Mouse (Mus musculus): Measurements from ENCODE around the gene Rpl10a. TPM values are rescaled to one million over a fixed set of nuclear protein-coding genes. Genes with fewer than 3 reads are reported as not detected.
"Not testable (repeated sequence)": the region's sequence is repeated elsewhere in the genome, so short reads cannot be mapped to it uniquely, and the experiment has no call there.

Gene Rpl10a
- total and polyA plus RNA-seq, 3 experiments: 2,044 to 2,803 TPM; not detected in 1

GRCm38 (mm10) chr17:28324416-28324815 lies 3.9 kb upstream of the Rpl10a start:
- peak; percentile 25; the same call in 1 of the 2 replicates for TF ChIP-seq SMC3 (IDR thresholded peaks at IDR 0.05; ENCODE audit: low read depth, low read length)
- TF ChIP-seq CTCF (IDR thresholded peaks at IDR 0.05 in 2 of 3, conservative IDR thresholded peaks at IDR 0.05 in 1 of 3; ENCODE audit: control insufficient read depth in 1 of 3, insufficient read depth in 1 of 3, low read depth in 2 of 3, low read length in 3 of 3, poor library complexity in 1 of 3, severe bottlenecking in 1 of 3): peak; percentile 39 to 47 (median 44); a peak in 5 of 6 replicates
- peak; percentile 17; the same call in 1 of the 2 replicates for TF ChIP-seq RAD21 (IDR thresholded peaks at IDR 0.05; ENCODE audit: low read depth, low read length)
- H3K27me3 ChIP-seq (ENCODE audit: control insufficient read depth in 1 of 2, insufficient read depth in 2 of 2, low read length in 2 of 2); H3K36me3 ChIP-seq (ENCODE audit: control insufficient read depth in 1 of 2, insufficient read depth in 2 of 2, low read length in 2 of 2); H3K9ac ChIP-seq (ENCODE audit: control insufficient read depth, low read depth, low read length, poor library complexity, severe bottlenecking); H3K4me1 ChIP-seq (ENCODE audit: control insufficient read depth in 1 of 2, insufficient read depth in 2 of 2, low read length in 2 of 2); H3K4me3 ChIP-seq (ENCODE audit: control insufficient read depth in 1 of 2, insufficient read depth in 1 of 2, low read depth in 2 of 2, low read length in 2 of 2); H3K27ac ChIP-seq (ENCODE audit: control insufficient read depth, low read depth, low read length); H3K9me3 ChIP-seq (replicated peaks; ENCODE audit: insufficient read depth, low read length): not testable (repeated sequence)
- peaks cover 14% of the 10 kb centered on the region for H3K79me2 ChIP-seq (ENCODE audit: control insufficient read depth, insufficient read depth, low read length, poor library complexity)
- DNase-seq (ENCODE audit: low read depth, low spot score): peak; percentile 67

DNA sequence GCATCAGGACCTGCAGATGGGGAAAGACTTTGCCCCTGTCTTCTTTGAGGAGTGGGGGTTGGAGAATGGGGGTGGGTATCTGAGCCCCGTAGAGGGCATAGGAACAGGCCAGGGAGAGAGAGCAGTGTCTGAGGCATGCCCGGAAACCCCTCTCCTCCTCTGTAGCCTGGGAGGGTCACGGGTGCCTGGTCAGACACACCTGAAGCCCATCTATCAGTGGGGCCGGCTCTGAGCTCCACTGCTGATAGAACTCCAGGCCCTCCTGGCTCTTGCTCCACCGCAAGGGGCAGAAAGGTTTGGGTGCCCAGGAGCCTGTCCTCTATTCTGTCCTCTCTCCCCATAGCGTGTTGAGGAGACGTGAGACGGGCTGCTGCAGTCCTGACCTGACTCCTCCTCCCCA lies 2.5 kb upstream of the Rpl10a start:
- Histone ChIP-seq H3K27me3 (ENCODE audit: control insufficient read depth in 1 of 2, insufficient read depth in 2 of 2, low read length in 2 of 2) (no peaks in the 10 kb centered on the region), H3K79me2 (ENCODE audit: control insufficient read depth, insufficient read depth, low read length, poor library complexity) (peaks cover 24% of the 10 kb centered on the region), H3K9ac (ENCODE audit: control insufficient read depth, low read depth, low read length, poor library complexity, severe bottlenecking) (no peak overlapping the region), H3K4me3 (ENCODE audit: control insufficient read depth in 1 of 2, insufficient read depth in 1 of 2, low read depth in 2 of 2, low read length in 2 of 2) (no peak overlapping the region), H3K36me3 (ENCODE audit: control insufficient read depth in 1 of 2, insufficient read depth in 2 of 2, low read length in 2 of 2) (peaks cover 3 to 7% of the 10 kb centered on the region in 2 experiments; a peak in 3 of 4 replicates), H3K4me1 (ENCODE audit: control insufficient read depth in 1 of 2, insufficient read depth in 2 of 2, low read length in 2 of 2) (peaks cover 0 to 8% of the 10 kb centered on the region in 2 experiments; a peak in 1 of 4 replicates), H3K9me3 (replicated peaks; ENCODE audit: insufficient read depth, low read length) (no peaks in the 10 kb centered on the region), H3K27ac (ENCODE audit: control insufficient read depth, low read depth, low read length) (no peak overlapping the region)
- no peak for DNase-seq (ENCODE audit: low read depth, low spot score)
- no peak for TF ChIP-seq RAD21 (IDR thresholded peaks at IDR 0.05; ENCODE audit: low read depth, low read length)
- no peak for TF ChIP-seq SIN3A (IDR thresholded peaks at IDR 0.05; ENCODE audit: low read length)
- TF ChIP-seq ZMIZ1 (IDR thresholded peaks at IDR 0.05; ENCODE audit: low read depth, low read length): no peak
- no peak for TF ChIP-seq UBTF (IDR thresholded peaks at IDR 0.05; ENCODE audit: borderline replicate concordance, insufficient read depth, low read depth, low read length)
- no peak for TF ChIP-seq KAT2A (conservative IDR thresholded peaks at IDR 0.05; ENCODE audit: low read depth, low read length)
- TF ChIP-seq NRF1 (IDR thresholded peaks at IDR 0.05; ENCODE audit: insufficient read depth, low read depth, low read length, poor library complexity, severe bottlenecking): no peak
- no peak for TF ChIP-seq CTCF (IDR thresholded peaks at IDR 0.05 in 2 of 3, conservative IDR thresholded peaks at IDR 0.05 in 1 of 3; ENCODE audit: control insufficient read depth in 1 of 3, insufficient read depth in 1 of 3, low read depth in 2 of 3, low read length in 3 of 3, poor library complexity in 1 of 3, severe bottlenecking in 1 of 3)
- no peak for TF ChIP-seq MXI1 (IDR thresholded peaks at IDR 0.05; ENCODE audit: low read depth, low read length)
- no peak for TF ChIP-seq EP300 (IDR thresholded peaks at IDR 0.05; ENCODE audit: low read depth in 1 of 2, low read length in 2 of 2)
- no peak for TF ChIP-seq ZNF384 (IDR thresholded peaks at IDR 0.05; ENCODE audit: low read depth, low read length)
- no peak for TF ChIP-seq MAFK (IDR thresholded peaks at IDR 0.05; ENCODE audit: borderline replicate concordance, low read depth, low read length)
- TF ChIP-seq USF1 (IDR thresholded peaks at IDR 0.05; ENCODE audit: low read depth, low read length): no peak
- no peak for TF ChIP-seq POLR2AphosphoS5 (IDR thresholded peaks at IDR 0.05; ENCODE audit: borderline replicate concordance, low read depth, low read length)
- no peak for TF ChIP-seq HCFC1 (IDR thresholded peaks at IDR 0.05; ENCODE audit: low read depth, low read length)
- no peak for TF ChIP-seq TBP (IDR thresholded peaks at IDR 0.05; ENCODE audit: low read depth, low read length)
- no peak for TF ChIP-seq POLR2AphosphoS2 (IDR thresholded peaks at IDR 0.05; ENCODE audit: low read length)
- TF ChIP-seq MAX (IDR thresholded peaks at IDR 0.05; ENCODE audit: low read length): no peak
